Mouse (Mus musculus) gastrocnemius, adult 18-20 months (tissue): ENCODE measurements around the gene Srxn1. TPM values are rescaled to one million over a fixed set of nuclear protein-coding genes. Genes with fewer than 3 reads are reported as not detected.

Experiments
- DNase-seq: peaks from one replicate; pipeline ENCODE4 v3.0.0; 2021; ENCODE audit warnings: low spot score
- total RNA-seq, 2 experiments: library from RNA; stranded (reverse); gene quantifications; 2 replicates each; pipeline ENCODE4 v1.2.3; 2021

Srxn1 gene
- total RNA-seq, 2 experiments from 2014 or later: 19.6 to 67.1 TPM

DNA sequence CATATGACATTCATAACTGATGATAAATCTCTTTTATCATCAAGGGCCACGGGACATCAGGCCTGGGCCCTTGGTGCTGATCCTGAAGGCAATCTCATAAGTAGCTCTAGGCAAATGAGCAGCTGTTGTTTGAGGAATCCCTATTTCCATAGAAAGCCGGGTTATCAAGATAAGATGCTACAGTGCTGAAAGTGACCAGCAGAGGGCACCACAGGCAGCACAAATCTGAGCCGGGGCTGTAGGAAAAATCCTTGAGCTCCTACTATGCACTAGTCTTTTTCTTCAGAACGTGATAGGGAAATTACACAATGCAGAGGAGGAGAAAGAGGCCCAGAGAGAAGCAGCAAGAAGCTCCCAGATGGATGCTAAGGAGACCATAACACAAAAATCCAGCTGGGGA, 16.2 kb upstream of the Srxn1 start:
- peak; percentile 50 for DNase-seq

DNA sequence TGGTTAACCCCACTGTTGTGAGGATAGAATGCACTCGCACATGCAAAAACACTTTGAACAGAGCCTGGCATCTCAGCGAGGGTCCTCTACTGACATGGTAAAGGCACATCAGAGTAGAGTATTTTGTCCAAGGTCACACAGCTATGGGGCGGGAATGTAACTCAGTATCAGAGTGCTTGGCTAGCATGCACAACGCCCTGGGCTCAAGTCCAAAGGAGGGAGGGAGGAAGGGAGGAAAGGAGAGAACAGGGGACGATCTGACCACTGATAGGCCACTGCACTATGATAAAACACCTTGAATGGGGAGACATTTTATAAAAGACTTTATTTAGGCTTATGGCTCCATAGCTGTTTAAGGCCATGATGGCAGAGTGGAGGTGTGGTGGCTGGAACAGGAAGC, 15.7 kb upstream of the Srxn1 start:
- no peak for DNase-seq

GRCm38 (mm10) chr2:152090486-152090885, 14.8 kb upstream of the Srxn1 start:
- no peak for DNase-seq

GRCm38 (mm10) chr2:152091342-152092056, 13.8 kb upstream of the Srxn1 start:
- no peak for DNase-seq

- no peak for DNase-seq
Measured at GRCm38 (mm10) chr2:152092927-152093326, 12.4 kb upstream of the Srxn1 start.

- DNase-seq: no peak
Measured at GRCm38 (mm10) chr2:152093356-152093792, 11.9 kb upstream of the Srxn1 start.

GRCm38 (mm10) chr2:152094856-152095545, 10.3 kb upstream of the Srxn1 start:
- DNase-seq: no peak

DNA sequence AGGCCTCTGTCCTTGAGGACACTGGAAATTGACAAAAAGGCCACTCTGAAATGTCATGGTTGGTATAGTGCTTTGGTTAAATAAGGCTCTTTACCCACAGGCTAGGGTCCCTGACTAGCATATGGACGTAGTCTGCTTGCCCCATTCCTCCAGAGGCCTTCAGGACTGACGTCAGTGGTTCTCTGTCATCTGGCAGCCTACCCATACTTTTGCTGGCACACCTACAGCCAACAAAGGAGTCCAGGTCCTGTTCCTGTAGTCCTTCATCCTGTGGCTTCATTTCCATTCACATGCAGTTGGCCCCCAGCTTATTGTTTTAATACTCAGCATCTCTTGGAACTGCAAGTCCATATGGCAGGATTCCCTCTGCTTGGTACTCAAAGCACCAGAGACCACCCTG, 8.4 kb upstream of the Srxn1 start:
- no peak for DNase-seq

DNA sequence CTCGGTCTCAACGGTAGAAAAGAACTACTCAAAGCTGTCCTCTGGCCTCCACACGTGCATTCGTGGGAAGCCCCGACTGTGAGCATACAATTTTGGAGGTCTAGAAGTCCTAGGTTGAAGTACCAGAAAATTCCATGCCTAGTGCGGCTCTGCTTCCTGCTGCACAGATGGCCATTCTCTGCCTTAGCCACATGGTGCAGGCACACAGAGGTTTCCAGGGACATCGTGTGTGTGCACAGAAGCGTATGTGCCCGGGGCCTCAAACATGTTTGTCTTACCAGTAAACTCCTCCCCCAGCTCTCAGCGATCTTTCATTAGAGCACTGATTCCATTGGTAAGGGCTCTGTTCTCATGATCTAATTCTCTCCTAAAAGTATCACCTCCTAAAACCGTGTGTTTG, 7.4 kb upstream of the Srxn1 start:
- no peak for DNase-seq

DNA sequence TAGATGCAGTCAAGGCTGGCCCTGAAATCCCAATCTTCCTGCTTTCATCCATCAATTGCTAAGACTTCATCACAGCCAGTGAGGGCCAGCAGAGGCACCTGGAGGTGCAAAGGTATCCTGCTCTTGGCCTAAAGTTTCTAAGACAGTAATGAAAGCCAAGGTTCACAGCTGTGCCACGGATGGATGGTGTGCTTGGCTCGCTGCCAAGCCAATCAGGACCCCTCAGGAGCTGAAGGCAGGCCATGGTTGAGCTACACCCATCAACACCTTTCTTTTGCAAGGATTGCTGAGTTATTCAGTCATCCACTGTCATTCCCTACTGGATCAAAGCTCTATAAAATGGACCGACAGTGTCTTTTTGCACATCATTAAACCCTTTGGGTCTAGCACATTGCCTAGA, 5.8 kb upstream of the Srxn1 start:
- no peak for DNase-seq

DNA sequence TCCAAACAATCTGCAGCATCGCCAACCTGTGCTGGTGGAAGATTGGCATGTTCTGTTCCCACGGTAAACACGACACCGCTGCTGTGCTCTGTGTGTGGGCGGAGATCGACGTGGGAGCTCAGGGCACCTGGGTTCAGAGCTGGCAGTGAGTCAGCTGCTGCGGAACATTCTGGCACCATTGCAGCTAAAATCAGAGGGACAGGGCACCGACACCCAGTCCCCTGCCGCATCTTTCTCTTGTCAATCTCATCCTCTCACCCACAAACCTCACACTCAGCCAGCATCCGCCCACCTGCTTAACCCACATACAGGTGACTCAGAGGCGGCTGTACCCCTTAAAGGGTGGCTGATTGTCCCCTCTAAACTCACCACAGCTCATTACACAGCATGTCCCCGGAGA, 3.6 kb upstream of the Srxn1 start:
- DNase-seq: no peak

DNA sequence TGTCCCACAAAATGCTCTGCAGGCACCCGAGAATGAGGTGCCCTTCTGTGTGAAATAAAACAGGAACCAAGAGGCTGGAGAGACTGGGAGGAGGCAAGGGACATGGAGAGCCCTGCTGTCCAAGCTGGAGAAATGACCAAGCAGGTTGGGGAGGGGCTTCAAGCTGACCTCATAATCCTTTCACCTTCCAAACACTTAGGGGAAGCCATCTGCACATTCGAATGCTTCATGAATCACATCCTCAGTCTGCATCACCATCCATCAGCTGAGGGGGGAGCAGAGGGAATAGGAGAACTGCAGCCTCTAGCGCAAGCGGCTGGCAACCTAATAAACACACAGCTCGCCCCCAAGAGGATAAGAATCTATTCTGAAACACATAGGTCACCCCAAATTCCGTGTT, 2.9 kb upstream of the Srxn1 start:
- no peak for DNase-seq

- DNase-seq: no peak
Measured at GRCm38 (mm10) chr2:152104711-152105317, 502 bp upstream of the Srxn1 start.

- DNase-seq: no peak
Measured at GRCm38 (mm10) chr2:152106225-152106595, 894 bp downstream of the Srxn1 start.

GRCm38 (mm10) chr2:152106597-152106996, 1.3 kb downstream of the Srxn1 start:
- DNase-seq: no peak

DNA sequence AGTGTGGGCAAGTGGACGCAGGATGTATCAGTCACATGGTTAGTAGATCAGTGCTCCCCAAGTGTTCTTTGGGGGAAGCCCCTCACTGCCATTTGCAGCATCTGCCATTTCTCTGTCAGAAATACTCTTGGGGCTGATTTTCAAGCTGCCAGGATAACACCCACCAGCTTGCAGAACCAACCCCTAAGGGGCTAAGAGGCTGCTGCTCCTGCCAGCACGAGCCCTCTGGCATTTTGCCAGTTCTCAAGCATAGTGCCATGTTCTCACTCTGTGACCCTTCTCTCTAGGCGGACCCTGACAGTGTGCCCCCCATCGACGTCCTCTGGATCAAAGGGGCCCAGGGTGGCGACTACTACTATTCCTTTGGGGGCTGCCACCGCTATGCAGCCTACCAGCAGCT, 3.4 kb downstream of the Srxn1 start:
- DNase-seq: no peak

DNA sequence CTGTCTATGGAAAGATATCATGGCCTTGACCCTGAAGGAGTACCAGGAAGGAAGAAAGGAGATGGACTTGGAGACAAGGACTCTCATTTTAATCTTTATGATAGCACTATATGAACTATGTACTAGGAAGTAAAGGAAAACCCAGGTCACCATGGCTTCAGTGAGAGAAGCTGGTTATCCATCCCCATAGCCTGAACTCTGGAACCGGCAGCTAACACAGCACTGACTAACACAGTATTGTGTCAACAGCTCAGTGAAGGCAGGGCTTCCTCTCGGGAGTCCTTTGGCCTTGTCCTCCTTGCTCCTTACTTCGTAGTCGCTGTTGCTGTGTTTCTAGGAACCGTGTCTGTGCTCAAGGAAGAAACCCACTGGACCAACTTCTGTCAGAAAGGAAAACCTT, 4.1 kb downstream of the Srxn1 start:
- DNase-seq: no peak

- no peak for DNase-seq
Measured at GRCm38 (mm10) chr2:152111311-152111710, 6.0 kb downstream of the Srxn1 start.

- peak; percentile 91 for DNase-seq
Measured at GRCm38 (mm10) chr2:152111920-152112319, 6.6 kb downstream of the Srxn1 start.

DNA sequence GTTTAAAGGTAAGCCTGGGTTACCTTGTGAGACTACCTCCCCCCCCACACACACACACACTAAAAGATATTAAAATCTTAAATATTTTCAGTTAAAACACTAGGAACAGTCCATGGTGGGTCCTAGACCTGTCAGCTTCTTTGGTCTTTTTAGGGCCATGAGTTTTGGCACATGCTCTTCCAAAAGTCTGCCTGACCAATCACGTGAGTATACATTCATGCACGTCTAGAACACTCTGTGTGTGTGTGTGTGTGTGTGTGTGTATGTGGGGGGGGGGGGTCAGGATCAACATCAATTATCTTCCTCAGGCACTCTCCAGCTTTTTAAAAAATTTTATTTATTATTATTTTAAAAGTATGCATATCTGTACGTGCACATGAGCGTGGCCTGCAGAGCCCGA, 7.2 kb downstream of the Srxn1 start:
- DNase-seq: no peak

- no peak for DNase-seq
Measured at GRCm38 (mm10) chr2:152112970-152113369, 7.7 kb downstream of the Srxn1 start.

- DNase-seq: no peak
Measured at GRCm38 (mm10) chr2:152114057-152114975, 9.0 kb downstream of the Srxn1 start.
